Mouse (Mus musculus) kidney, adult 8-10 months (tissue): ENCODE results near the gene Urm1.
"Not testable (repeated sequence)": the region's sequence is repeated elsewhere in the genome, so short reads cannot be mapped to it uniquely, and the experiment has no call there.

Experiments
- DNase-seq, 2 experiments: peaks; one replicate each; pipeline ENCODE4 v3.0.0; 2022

Gene Urm1

DNA sequence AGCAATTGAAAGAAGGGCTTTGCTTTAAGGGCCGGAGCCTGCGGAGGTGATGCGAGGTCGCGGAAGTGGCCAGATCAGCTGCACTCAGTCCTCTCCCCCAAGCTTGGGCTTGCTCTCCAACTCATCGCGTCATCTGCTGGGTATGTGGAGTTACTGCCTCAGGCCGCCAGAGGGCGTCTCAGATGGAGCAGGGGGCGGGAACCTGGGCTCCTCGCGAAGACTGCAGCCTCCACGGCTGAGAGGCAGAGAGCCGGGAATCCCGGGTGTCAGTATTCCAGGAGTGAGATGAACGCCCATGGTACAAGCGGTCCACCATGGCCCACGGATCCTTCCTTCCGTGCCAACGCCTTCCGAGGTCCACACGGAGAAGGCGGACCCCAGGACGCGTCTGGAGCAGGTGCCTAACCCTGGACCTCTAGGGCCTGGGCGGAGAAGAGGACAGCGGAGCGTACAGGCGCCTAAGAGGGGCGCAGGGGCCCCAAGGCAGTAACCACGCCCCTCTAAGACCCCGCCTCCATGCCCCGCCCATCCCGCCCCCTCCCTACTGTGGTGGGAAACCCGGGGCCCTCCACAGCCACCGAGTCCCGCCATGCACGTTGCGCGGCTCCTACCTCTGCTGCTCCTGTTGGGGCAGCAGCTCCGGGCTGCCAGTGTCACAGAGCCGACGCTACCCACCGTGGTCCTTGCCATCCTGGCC, 49.2 kb downstream of the Urm1 start, which contains the start of gene Cercam:
Cercam (plus strand) TSS at position 216 of the 697 bp plus-strand sequence.
- peak; percentile 59 to 69 for DNase-seq

DNA sequence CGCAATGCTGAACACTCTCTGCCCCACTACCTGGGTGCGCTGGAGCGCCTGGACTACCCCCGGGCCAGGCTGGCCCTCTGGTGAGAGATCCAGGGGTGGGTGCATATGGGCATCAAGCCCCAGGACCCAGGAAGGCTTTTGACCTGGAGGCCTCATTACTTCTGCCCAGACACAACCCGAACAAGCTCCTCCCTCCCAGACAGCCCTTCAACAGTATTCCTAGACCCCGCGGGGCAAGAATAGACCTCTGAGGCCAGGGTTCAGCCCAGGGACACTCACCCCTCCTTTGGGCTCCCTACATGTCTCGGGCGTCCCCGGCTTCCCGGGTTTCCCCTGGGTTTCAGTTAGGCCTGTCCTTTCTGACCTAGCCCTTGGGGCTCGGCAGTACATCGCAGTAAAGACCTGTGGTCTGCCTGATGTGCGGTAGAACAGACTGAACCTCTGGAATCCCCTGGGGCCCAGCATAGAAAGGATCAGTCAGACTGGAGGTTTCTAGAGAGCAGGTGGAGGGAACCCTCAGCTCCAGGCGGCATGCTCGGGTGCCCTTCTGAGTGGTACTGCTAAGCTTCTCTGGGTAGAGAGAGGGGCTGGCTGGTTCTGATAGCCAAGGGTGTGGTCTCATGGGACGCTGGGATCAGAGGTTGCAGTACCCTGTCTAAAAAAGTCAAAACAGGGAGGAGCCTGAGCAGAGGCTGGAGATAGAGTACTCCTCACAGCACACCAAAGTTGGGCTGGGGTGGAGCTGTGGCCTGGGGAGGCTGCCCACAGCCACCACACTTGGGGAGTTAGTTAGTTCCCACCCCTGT, 50.0 kb downstream of the Urm1 start:
- no peak for DNase-seq

DNA sequence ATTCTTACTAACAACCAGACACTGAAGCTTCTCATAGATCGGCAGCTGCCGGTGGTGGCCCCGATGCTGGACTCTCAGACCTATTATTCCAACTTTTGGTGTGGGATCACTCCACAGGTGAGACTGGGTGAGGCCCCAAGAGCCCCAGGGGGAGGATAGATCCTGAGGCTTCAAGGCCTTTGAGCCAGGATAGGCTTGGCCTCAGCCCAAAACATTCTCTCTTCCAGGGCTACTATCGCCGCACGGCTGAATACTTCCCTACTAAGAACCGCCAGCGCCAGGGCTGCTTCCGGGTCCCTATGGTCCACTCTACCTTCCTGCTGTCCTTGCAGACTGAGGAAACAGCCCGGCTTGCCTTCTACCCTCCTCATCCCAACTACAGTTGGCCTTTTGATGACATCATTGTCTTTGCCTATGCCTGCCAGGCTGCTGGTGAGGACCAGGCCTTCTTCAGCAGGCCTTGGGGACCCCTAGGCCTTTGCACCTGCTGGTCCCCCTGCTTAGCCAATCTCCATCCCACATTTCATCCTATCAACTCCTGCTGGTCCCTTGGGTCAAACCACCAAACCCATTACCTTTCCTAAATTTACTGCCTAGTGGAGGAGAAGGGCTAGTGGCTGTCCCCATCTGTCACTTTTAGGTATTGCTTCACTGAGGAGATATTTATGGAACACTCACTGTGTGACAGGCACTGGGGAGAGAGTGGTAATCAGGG, 52.9 kb downstream of the Urm1 start:
- DNase-seq: no peak

DNA sequence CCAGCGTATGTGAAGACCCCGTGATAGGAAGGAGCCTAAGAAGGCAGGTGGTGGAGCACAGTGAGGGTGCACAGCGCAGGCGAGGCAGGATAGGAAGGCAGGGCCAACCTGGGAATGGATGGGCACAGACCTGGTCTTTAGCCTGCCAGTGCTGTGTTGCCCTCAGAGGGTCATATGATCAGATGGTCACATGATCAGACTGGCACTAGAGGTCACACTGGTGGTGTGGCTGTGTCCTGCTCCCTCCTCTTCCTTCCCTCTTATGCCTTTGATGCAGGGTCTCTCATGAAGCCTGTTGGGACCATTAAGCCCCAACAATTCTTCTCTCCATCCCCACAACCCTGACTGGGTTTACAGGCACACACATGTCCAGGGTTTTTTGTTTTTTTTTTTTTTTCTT, 53.9 kb downstream of the Urm1 start:
- no peak for DNase-seq

DNA sequence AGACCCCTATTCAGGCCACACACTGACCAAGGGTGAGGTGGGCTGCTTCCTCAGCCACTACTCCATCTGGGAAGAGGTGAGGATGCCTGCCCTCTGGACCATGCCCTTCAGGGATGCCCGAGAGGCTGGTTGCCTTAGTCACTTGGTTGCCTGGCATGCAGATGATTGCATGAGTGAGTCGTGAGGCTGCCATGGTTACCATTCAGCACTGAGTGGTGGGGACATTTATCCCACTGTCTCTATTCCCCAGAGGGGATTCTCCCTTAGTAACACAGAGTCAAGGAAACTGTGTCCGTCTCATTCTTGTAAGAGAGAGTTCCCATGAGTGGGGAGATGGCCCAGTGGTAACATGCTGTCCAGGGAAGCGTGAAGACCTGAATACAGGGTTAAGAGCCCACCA, 58.2 kb downstream of the Urm1 start:
- DNase-seq: no peak

DNA sequence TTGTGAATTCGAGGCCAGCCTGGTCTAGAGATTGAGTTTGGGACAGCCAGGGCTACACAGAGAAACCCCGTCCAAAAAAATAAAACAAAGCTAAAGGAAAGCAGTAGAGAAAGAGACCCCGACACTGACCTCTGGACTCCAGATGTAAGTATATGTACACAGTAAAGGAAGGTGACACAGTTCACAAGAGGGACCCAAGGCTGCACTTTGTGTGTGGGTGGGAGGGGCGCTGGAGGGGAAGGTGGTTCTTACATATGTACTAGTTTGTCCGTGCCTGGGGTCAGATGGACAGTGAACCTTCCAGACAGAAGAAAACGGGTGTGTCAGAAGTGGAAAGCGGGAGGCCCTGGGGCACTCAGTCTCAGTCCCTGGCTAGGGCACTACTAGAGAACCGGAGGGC, 59.3 kb downstream of the Urm1 start:
- no peak for DNase-seq

DNA sequence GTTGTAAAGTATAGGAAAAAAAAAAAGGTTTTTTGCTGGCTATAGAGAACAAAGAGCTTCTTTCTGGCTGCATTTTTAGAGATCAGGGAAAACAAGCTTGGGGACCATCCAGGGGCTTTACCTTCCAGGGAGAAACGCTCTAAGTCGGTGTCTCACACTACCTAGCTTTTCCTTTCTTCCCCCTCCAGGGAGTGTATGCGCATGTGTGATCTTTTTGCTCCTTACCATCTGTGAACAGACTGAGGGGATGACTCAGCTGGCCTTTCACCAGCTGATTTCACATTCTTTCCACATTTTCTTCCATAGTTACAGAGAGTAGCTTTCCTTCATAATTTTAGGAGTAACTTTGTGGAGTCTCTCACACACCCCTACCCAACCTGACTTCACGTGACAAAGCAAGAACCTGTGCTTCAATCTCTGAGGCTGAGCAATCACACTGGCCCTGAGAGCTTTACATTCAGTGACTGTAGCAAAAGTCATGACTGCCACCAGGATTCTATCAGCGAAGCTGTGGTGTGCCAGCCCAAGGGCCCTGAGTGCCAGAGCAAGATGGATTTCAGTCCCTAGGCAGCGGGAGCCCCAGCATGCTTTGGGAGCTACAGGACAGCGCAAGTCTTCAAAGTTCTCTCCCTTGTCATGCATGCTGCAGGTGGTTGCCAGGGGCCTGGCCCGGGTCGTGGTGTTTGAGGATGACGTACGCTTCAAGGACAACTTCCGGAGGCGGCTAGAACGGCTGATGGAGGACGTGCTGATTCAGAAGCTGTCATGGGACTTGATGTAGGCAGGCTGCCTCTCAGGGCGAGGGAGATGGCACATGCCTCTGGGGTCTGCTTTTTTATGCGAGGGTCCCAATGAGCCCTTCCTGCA, 60.3 kb downstream of the Urm1 start:
- DNase-seq: no peak

DNA sequence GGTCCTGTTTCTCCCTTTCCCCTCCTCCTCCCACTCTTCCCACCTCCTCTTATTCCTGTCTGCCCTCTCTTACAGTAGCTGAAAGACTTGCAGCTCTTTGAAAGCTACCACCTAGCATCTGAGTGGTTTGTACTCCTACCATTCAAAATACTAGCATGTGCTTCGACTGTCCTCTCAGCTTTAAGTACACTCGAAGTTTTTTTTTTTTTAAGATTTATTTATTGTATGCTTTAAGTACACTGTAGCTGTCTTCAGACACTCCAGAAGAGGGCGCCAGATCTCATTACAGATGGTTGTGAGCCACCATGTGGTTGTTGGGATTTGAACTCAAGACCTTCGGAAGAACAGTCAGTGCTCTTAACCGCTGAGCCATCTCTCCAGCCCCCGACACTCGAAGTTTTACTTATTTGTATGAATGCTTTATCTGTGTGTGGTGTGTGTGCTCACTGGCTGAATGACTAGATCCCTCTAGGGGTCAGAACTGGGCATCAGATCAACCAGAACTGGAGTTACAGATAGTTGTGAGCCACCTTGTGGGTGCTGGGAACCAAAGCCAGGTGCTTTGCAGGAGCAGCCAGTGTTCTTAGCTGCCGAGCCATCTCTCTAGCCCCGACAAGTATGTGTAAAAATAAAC, 66.9 kb downstream of the Urm1 start:
- DNase-seq: not testable (repeated sequence)

DNA sequence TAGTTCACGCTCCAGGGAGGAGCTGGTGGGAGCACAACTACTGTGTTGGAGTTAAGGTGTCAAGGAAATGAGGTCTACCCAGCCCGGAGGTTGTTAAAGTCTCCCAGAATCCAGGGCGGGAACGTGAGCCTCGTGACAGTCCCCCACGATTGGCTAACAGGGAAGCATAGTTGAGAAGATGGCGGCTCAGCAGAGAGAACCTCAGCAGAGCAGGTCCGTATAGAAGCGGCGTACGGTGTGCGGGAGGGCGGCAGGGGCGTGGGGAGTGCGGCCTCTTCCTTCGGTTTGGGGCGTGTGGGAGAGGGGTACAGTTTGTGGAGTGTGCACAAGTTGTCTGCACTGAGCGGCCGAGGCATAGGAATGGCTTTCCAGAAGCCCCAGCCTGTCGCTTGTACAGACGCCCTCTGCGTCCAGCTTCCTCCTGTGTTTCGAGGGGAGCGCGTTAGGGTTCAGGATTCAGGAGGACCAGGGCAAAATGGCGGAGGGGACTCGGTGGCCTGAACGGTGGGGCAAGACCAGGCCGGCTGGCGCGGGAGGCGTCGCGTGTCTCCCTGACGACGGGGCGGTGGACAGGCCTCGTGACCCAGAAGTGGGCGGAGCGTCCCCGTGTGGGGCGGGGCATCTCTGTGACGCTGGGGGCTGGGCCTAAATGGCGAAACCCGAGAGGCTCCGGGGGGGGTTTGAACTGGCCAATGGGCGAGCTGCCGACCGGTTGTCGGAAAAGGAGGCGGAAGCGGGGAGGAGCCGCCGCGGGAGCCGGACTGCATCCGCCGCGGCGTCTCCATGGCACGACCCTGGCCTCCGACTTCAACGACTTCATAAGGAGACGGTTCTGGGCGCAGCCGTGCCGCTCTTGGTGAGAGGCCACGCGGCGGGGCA, 69.4 kb downstream of the Urm1 start, which contains the start of gene Odf2:
Odf2 (plus strand) TSS at position 156 of the 879 bp plus-strand sequence.
- peak; percentile 99 to 100 for DNase-seq

DNA sequence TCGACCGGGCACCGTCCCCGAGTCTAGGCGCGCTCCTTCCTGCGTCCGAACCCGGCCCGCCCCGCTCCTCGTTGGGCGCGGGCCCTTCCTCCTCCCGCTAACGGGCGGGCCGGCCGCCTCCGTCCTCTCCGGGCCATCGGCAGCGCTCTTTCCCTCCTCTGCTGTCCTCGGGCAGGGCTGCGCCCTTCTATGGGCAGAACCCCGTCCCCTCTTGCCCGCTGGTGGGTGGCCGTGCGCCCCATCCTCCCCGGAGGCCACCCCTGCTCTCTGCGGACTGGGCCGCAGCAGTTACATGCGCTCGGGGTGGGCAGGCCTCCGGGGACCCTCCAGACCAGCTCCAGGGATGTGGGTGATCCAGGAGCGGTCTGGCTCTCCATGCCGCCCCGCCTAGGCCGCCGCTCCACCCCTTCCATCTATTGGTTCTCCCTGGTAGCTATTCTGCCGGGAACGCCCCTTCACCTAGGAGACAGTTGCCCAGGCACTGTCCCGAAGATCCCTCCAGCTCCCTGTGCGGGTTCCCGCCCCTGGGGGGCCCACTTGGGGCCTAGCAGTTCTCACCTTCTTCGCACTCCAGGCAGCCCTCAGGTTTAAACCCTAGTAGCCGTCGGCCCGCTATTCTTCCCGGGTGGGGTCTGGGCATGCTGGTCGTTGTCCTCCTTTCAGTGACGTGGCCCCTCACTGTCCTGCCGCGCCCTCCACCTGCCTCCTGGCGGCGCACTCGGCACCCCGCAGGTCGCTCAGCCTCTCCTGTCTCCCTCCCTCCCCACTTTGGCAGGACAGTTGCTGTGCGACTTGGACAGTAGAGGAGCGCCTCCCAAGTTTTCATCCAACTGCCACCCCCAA, 70.3 kb downstream of the Urm1 start:
- DNase-seq: peak; percentile 86 to 88

DNA sequence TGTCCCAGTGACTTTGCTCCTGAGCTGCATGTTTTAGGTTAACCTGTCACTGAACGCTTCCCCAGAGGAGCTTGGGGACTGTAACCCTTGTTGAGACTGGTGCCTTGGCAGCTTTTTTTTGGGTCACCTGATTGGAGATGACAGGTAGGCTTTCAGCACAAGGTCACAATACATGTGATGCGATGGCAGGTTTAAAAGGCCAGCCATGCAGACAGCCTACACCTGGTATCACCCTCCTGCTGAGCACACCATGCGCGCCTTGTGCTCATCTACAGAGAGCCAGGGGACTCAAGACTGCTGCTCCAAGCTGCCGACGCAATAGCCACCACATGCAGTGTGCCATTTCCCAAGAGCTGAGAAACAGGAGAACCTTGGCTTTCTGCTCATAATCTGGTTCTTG, 71.9 kb downstream of the Urm1 start:
- DNase-seq: no peak
